Mouse (Mus musculus) kidney, embryonic 14.5 days (tissue): Measurements from ENCODE around the gene Ets1. TPM values are rescaled to one million over a fixed set of nuclear protein-coding genes. Genes with fewer than 3 reads are reported as not detected.

Experiments used
- ATAC-seq: fragments of 200-750 bp; cut with Nextera tagmentation; 2 replicates; pipeline ENCODE4 v1.8.0; 2017; ENCODE audit warnings: moderate number of reproducible peaks, mild to moderate bottlenecking, moderate TSS enrichment, moderate library complexity; ENCODE audit not compliant: low FRiP score, low TSS enrichment
- H3K27ac ChIP-seq: fragments of 300-500 bp; sonication (generic); 2 replicates; pipeline ENCODE4 v1.5.1; 2014; ENCODE audit warnings: low read depth, mild to moderate bottlenecking, low read length, moderate library complexity, mixed read lengths
- H3K27me3 ChIP-seq: fragments of 300-500 bp; sonication (generic); 2 replicates; pipeline ENCODE4 v1.6.1; 2014; ENCODE audit warnings: mild to moderate bottlenecking, low read length; ENCODE audit not compliant: control insufficient read depth, insufficient read depth
- H3K36me3 ChIP-seq: fragments of 300-500 bp; sonication (generic); 2 replicates; pipeline ENCODE4 v1.6.1; 2014; ENCODE audit warnings: low read length, mixed read lengths; ENCODE audit not compliant: control insufficient read depth, insufficient read depth
- H3K4me1 ChIP-seq: fragments of 300-500 bp; sonication (generic); 2 replicates; pipeline ENCODE4 v1.6.1; 2014; ENCODE audit warnings: low read length, mixed read lengths; ENCODE audit not compliant: control insufficient read depth, insufficient read depth
- H3K4me2 ChIP-seq: fragments of 300-500 bp; sonication (generic); replicated peaks from 2 replicates; pipeline ENCODE4 v1.6.1; 2014; ENCODE audit warnings: low read depth, mild to moderate bottlenecking, low read length
- H3K4me3 ChIP-seq: fragments of 300-500 bp; sonication (generic); 2 replicates; pipeline ENCODE4 v1.5.1; 2014; ENCODE audit warnings: mild to moderate bottlenecking, low read length
- H3K9ac ChIP-seq: fragments of 300-500 bp; sonication (generic); 2 replicates; pipeline ENCODE4 v1.6.1; 2014; ENCODE audit warnings: low read depth, mild to moderate bottlenecking, low read length, moderate library complexity
- H3K9me3 ChIP-seq: fragments of 300-500 bp; sonication (generic); 2 replicates; pipeline ENCODE4 v1.6.1; 2016; ENCODE audit warnings: low read length; ENCODE audit not compliant: control insufficient read depth
- WGBS: fragments of 180-500 bp; shearing (Covaris S2); extraction: QIAGEN DNeasy Blood & Tissue Kit; methylation state at CpG from one replicate; pipeline ENCODE4 v1.1.7; 2014; 5-methylcytosine and 5-hydroxymethylcytosine counted together
- polyA plus RNA-seq: library from polyadenylated mRNA; unstranded; fragments of >200 nt; fragmentation: Nextera tagmentation; extraction: Ambion mirVana; gene quantifications from 2 replicates; pipeline ENCODE4 v1.2.1, GENCODE M21; 2014

The Ets1 gene
- polyA plus RNA-seq, 1 experiment from 2014 or later = 58.0 TPM

DNA sequence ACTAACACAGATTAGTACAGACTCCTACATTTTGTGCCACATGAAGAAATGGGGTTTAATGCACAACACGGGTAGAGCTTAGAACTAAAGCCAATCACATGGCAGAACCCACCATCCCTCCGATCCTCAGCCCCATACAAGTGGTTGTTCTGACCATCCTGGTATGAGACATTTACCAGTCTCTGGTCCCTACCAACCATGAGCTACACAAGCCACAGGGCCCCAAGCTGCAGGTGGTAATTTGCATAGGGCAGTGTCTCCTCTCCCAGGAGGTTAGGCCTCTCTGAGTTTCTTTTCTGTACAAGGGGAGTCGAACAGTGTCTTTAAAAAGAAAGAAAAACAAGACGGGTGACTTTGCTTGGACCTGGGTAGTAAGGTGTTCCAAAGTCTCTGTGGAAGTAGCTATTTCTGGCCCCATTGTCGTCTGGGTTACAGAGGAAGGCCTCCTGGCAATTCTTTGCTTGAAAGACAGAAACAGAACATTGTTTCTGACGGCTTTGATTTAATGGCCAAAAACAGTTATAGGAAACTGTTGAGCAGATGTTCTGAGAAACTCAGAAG, 23.1 kb upstream of the Ets1 start:
- 61% methylated on average over 6 of the region's 6 CpGs for WGBS
- H3K27me3 ChIP-seq = no peaks in the 10 kb centered on the region
- H3K4me2 ChIP-seq = no peak overlapping the region
- no peak for ATAC-seq
- H3K4me3 ChIP-seq = no peak overlapping the region
- H3K27ac ChIP-seq = peak overlapping the region; percentile 47; the same call in 1 of the 2 replicates
- no peak overlapping the region for H3K9ac ChIP-seq
- peaks cover 16% of the 10 kb centered on the region; the same call in 1 of the 2 replicates for H3K4me1 ChIP-seq
- no peaks in the 10 kb centered on the region for H3K36me3 ChIP-seq
- H3K9me3 ChIP-seq = no peaks in the 10 kb centered on the region

- Histone ChIP-seq H3K4me2 (no peak overlapping the region), H3K36me3 (no peaks in the 10 kb centered on the region), H3K27ac (no peak overlapping the region), H3K27me3 (no peaks in the 10 kb centered on the region), H3K4me3 (no peak overlapping the region), H3K9me3 (no peaks in the 10 kb centered on the region), H3K4me1 (peaks cover 16% of the 10 kb centered on the region; the same call in 1 of the 2 replicates), H3K9ac (no peak overlapping the region)
- ATAC-seq = no peak
- 88% methylated on average over 9 of the region's 9 CpGs for WGBS
Measured at GRCm38 (mm10) chr9:32614191-32614590, 21.8 kb upstream of the Ets1 start.

- WGBS = 97% methylated on average over 6 of the region's 6 CpGs
- ATAC-seq = no peak
Measured at GRCm38 (mm10) chr9:32615461-32615860, 20.6 kb upstream of the Ets1 start.

DNA sequence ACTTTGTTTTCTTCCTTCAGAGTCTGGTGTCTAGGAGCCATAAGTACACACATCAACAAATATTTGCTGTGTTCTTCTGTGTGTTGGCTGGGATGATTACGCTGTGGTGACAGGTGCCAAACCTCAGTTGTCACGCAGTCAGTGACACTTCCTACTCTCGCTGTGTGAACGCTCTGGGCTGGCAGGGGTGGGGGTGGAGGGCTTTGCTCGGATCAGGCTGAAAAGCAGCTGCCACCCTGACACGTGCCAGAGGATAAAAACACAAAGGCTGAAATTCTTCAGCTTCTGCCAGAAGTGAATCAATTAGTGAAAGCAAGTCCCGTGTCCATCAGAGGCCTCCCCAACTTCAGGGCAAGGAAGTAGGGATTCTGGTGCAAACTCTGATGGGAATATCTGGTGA, 20.0 kb upstream of the Ets1 start:
- 40% methylated on average over 7 of the region's 7 CpGs for WGBS
- Histone ChIP-seq H3K27me3 (no peaks in the 10 kb centered on the region), H3K36me3 (no peaks in the 10 kb centered on the region), H3K4me2 (no peak overlapping the region), H3K4me1 (peaks cover 5% of the 10 kb centered on the region; the same call in 1 of the 2 replicates), H3K9ac (no peak overlapping the region), H3K27ac (no peak overlapping the region), H3K9me3 (no peaks in the 10 kb centered on the region), H3K4me3 (no peak overlapping the region)
- no peak for ATAC-seq

More at GRCm38 (mm10) chr9:32615461-32615860, 20.6 kb upstream of the Ets1 start:
- peaks cover 10% of the 10 kb centered on the region; the same call in 1 of the 2 replicates for H3K4me1 ChIP-seq
- no peaks in the 10 kb centered on the region for H3K9me3 ChIP-seq
- no peak overlapping the region for H3K9ac ChIP-seq
- H3K4me3 ChIP-seq = no peak overlapping the region
- no peaks in the 10 kb centered on the region for H3K27me3 ChIP-seq
- no peak overlapping the region for H3K27ac ChIP-seq
- no peak overlapping the region for H3K4me2 ChIP-seq
- H3K36me3 ChIP-seq = no peaks in the 10 kb centered on the region

DNA sequence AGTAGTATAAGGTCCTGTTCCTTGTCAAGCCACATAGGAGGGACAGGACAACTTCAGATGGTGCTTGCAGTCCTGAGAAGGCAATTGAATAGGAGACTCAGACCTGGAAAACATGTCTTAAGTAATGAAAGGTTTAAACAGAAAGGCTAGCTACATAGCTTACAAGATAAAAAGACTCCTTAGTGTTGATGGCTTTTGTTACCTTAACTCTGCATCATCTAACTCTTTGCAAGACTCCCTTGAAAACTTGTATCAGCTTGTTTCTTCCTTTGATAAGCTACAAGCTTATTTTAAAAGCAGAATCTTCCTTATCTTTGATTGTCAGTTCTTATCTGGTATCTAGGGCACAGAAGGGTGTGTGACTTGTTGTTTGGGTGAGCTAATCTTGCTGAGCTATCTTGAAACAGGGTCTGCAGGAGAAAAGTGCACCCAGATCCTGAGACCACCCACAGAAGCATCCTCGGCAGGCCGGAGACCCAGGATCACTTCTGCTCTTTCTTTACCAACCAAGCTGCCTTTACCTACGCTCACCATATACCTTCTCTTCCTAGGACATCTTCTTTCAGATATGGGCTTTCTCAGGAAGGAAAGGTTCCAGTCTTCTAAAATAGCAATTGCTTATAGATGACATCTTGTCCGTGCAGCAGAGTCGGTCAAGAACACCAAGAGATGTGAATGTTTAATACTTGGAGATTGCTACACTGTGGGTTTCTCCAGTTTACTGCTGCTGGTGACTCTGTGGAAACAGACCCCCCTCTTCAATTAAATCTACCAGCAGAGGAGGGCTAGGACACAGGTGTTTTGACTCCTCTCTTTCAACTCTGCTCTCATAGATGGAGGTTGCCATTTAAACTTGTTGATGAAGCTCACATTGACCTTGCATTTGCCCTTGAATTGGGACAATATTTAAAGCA, 19.2 kb upstream of the Ets1 start:
- no peak overlapping the region for H3K4me2 ChIP-seq
- no peak overlapping the region for H3K9ac ChIP-seq
- H3K4me1 ChIP-seq = peaks cover 5% of the 10 kb centered on the region; the same call in 1 of the 2 replicates
- H3K27me3 ChIP-seq = no peaks in the 10 kb centered on the region
- no peaks in the 10 kb centered on the region for H3K9me3 ChIP-seq
- no peak for ATAC-seq
- H3K36me3 ChIP-seq = no peaks in the 10 kb centered on the region
- H3K27ac ChIP-seq = no peak overlapping the region
- no peak overlapping the region for H3K4me3 ChIP-seq
- WGBS = 94% methylated on average over 5 of the region's 5 CpGs

DNA sequence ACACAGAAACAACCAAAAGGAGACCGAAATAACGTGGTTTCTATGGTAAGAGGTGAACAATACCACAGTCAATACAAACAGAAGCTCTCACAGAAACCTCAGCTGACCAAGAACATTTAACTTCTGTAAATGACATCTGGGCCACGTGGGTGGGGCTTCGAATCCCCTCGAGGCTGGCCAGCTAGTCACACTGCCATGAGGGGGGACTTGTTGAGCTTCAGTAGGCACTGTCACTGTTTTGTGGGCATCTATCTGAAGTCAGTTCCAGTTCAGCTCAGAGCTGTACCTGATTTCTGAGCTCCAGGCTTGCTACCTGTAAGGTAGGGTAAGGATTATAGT, 18.6 kb upstream of the Ets1 start:
- H3K36me3 ChIP-seq = no peaks in the 10 kb centered on the region
- no peak for ATAC-seq
- 74% methylated on average over 5 of the region's 5 CpGs for WGBS

GRCm38 (mm10) chr9:32618544-32619120, 17.4 kb upstream of the Ets1 start:
- Histone ChIP-seq H3K27ac (no peak overlapping the region), H3K36me3 (no peaks in the 10 kb centered on the region), H3K27me3 (no peaks in the 10 kb centered on the region), H3K9me3 (no peaks in the 10 kb centered on the region), H3K4me2 (no peak overlapping the region), H3K4me3 (no peak overlapping the region), H3K9ac (no peak overlapping the region), H3K4me1 (no peaks in the 10 kb centered on the region)
- WGBS = 86% methylated on average over 9 of the region's 9 CpGs
- no peak for ATAC-seq

More for the DNA sequence above, 18.6 kb upstream of the Ets1 start:
- no peak overlapping the region for H3K27ac ChIP-seq
- H3K4me3 ChIP-seq = no peak overlapping the region
- no peak overlapping the region for H3K4me2 ChIP-seq
- no peak overlapping the region for H3K9ac ChIP-seq
- no peaks in the 10 kb centered on the region for H3K27me3 ChIP-seq
- peaks cover 5% of the 10 kb centered on the region; the same call in 1 of the 2 replicates for H3K4me1 ChIP-seq
- no peaks in the 10 kb centered on the region for H3K9me3 ChIP-seq

- no peaks in the 10 kb centered on the region for H3K4me1 ChIP-seq
- no peak overlapping the region for H3K27ac ChIP-seq
- H3K4me3 ChIP-seq = no peak overlapping the region
- no peaks in the 10 kb centered on the region for H3K36me3 ChIP-seq
- no peaks in the 10 kb centered on the region for H3K27me3 ChIP-seq
- no peak overlapping the region for H3K9ac ChIP-seq
- H3K4me2 ChIP-seq = no peak overlapping the region
- 92% methylated on average over 6 of the region's 6 CpGs for WGBS
- ATAC-seq = no peak
- no peaks in the 10 kb centered on the region for H3K9me3 ChIP-seq
Measured at GRCm38 (mm10) chr9:32619661-32620060, 16.4 kb upstream of the Ets1 start.

GRCm38 (mm10) chr9:32620446-32620845, 15.6 kb upstream of the Ets1 start:
- H3K4me1 ChIP-seq = no peaks in the 10 kb centered on the region
- ATAC-seq = no peak
- no peak overlapping the region for H3K4me2 ChIP-seq
- no peaks in the 10 kb centered on the region for H3K9me3 ChIP-seq
- no peak overlapping the region for H3K4me3 ChIP-seq
- H3K27ac ChIP-seq = no peak overlapping the region
- no peaks in the 10 kb centered on the region for H3K27me3 ChIP-seq
- no peak overlapping the region for H3K9ac ChIP-seq
- no peaks in the 10 kb centered on the region for H3K36me3 ChIP-seq
- 99% methylated on average over 3 of the region's 3 CpGs for WGBS
